Mouse (Mus musculus) kidney, adult 9 months (tissue): ENCODE results near the gene Scn1b.

Source experiments
- DNase-seq: peaks from one replicate; pipeline ENCODE4 v3.0.0; 2022

Scn1b gene

DNA sequence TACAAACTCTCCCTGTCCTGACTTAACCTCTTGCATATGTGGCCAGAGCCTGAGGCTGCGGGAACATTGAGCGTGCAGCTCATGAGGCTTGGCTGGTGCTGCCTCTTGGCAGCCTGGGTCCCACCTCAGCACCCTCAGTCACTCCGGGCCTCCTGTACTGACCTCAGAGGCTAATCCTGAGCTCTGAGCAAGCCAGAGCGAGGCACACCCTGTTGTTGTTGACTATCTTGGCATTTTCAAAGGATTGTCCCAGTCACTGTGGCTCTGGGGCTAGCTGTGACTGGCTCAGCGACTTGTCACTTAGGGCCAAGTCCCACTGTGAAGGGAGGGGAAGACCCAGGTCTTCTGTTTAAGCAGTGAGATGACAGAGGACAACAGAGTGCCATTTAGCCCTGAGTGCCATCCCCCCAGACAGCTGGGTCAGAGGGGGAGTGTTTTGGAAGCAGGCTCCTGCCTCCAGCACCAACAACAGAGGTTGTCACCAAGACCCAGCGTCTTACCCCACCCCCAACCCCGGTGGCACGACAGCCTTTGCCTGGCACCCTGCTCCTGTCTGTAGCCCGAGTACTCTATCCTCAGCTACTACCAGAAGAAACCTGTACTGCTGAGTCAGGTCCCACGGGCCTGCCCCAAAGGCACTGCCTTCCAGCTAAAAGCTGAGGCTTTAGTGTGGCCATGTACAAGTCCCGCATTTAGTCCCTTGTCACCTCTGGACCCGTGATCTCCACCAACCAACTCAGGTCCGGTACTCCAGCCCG, 43.8 kb downstream of the Scn1b start:
- no peak for DNase-seq

GRCm38 (mm10) chr7:31082106-31082505, 44.7 kb downstream of the Scn1b start:
- DNase-seq: no peak

- no peak for DNase-seq
Observed at GRCm38 (mm10) chr7:31081106-31081505, 45.7 kb downstream of the Scn1b start.

DNA sequence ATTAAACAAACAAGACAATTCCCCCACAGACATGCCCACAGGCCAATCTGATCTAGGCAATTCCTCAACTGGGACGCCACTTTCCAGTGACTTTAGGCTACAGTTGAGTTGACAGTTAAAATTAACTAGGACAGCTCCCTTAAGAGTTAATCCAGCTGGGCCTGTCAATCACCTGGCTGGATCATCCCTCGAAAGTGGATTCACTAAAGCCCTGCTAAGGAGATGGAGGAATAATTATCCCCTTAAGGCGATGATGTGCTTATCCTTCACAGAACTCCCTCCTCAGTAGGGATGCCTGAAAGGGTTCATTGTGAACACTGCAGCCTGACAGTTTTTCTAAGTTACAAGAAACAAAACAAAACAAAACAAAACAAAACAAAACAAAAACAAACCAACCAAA, 46.2 kb downstream of the Scn1b start:
- no peak for DNase-seq

DNA sequence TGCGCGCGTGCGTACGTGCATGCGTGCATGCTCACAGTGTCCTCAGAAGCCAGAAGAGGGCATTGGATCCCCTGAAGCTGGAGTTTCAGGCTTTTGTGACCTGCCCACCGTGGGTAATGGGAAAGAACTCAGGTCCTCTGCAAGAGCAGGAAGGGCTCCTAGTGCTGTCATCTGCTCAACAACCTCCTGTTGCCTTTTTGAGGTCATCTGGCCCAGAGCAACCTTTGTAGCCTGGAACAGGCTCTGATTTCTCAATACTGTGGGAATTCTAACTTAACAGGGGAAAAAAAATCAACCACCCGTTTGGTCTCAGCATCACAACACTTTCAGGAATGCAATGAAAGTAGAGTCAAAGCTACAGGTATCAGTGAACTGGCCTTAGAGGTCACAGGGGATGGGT, 47.1 kb downstream of the Scn1b start:
- DNase-seq: no peak

GRCm38 (mm10) chr7:31077885-31078445, 48.8 kb downstream of the Scn1b start:
- DNase-seq: no peak

DNA sequence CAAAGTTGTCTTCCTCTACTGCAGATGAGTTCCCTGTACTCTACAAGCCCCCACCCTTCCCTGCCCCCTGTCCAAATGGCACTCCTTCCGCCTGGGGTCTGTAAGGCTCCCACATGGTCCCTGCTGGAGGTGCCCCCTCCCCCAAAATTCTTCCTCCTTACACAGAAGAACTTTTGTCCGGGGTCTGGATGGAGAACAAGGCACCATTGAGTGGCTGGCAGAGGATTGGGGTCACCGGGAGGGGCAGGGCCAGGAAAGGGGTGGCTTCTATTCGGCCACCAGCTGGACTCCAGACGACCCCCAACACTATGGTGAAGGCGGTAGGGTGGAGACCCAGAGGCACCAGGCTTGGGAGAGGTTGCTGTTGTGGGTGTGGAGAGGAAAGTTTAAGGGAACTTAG, 49.3 kb downstream of the Scn1b start:
- DNase-seq: no peak

DNA sequence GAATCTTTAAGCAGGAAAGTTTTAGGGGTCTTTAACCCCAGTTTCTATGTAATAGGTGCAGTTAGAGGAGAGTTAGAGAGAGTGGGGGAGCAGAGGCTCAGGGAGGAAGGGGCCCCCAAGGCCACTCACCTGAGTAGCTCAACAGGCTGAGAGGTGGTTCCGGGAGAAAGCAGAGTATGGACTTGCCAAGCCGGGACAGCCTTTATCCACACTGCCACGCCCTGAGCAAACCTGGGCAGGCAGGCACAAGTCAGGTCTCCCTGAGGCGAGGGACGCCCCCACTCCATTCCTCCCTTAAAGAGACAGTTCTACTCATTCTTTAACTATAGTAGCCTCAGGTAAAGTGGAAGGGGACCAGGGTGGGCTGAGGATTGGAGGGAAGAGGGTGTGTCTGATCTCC, 50.3 kb downstream of the Scn1b start, which contains the start of gene Fxyd3:
Gene Fxyd3, minus strand, starts transcription at position 213 of the 400 bp plus-strand sequence.
- no peak for DNase-seq

DNA sequence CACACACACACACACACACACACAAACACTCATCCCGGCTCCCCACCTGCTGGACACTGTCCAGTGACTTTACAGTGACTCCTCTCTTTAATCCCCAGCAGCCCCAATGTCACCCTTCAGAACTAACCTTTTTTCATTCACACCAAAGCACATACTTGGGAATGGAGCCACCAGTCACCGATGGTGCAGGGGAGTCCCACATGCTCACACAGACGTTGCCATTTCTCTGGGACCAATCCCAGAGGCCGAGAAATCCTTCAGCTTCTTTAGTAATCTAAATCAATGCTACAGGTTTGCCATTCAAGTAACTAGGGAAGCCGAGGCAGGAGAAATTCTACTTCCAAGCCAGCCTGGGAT, 52.1 kb downstream of the Scn1b start:
- no peak for DNase-seq

GRCm38 (mm10) chr7:31074061-31074712, 52.6 kb downstream of the Scn1b start:
- DNase-seq: no peak

- DNase-seq: no peak
Observed at GRCm38 (mm10) chr7:31073546-31073945, 53.3 kb downstream of the Scn1b start.

- DNase-seq: no peak
Observed at GRCm38 (mm10) chr7:31072326-31072725, 54.5 kb downstream of the Scn1b start.

DNA sequence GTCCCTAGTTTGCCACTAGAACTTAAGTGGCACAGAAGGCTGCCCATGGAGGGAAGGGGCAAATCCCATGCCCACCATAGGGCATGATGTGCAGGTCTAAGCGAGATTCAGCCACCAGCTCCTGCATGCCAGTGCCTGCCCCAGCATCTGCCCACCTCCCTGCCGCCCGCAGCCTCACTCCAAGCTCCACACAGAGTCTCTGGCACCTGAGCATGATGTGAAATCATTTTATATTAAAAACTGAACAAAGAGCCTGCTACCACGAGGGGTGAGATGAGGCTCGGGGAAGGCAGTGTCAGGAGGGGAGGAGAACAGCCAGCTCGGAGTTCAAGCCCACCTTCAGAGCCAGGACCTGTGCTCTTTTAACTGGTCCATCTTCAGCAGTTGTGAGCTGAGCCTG, 56.5 kb downstream of the Scn1b start:
- no peak for DNase-seq

DNA sequence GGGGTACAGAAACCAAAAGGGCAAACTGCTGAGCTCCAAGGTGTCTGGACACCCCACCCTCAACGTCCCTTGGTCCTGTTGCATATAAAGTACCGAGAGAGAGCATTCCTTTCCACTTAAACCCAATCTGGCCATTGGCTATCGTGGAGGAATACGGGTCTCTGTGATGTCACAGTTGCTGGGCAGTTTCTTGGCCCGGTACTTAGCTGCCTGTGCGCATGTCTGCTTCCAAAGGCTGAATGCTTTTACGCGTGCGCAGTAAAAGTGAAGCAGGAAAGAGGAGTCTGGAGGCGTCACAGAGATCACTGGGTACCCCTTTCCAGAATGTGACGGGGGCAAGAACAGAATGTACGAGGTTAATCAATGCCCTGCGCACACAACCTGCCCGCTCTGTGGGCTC, 57.3 kb downstream of the Scn1b start:
- DNase-seq: no peak

DNA sequence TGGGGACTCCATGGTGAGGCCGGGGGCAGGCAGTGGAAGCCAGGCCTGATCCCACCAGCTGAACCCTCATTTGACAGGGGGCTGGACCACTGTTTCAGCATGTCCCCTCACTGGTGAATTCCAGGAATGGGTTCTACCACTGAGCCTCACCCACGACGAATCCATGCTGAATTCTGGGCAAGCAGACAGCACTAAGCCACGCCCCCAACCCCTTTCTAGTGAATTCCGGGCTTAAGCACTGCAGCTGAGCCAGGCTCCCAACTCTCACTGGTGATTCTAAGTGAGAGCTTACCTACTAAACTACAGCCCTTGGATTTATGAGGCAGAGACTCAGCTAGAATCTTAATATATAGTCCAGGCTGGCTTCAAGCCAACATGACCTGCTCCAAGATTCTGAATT, 59.0 kb downstream of the Scn1b start:
- DNase-seq: no peak
